Mouse (Mus musculus) cortical plate, adult 2 months (tissue): ENCODE data around the gene Arl4d. TPM values are rescaled to one million over a fixed set of nuclear protein-coding genes. Genes with fewer than 3 reads are reported as not detected.
"Not testable (repeated sequence)": the region's sequence is repeated elsewhere in the genome, so short reads cannot be mapped to it uniquely, and the experiment has no call there.

ENCODE experiments used
- H3K27ac ChIP-seq: fragments of 200-500 bp; 2 replicates; pipeline ENCODE4 v1.5.1; 2012; ENCODE audit warnings: low read length, control low read depth, inconsistent platforms; ENCODE audit not compliant: insufficient read depth
- H3K4me1 ChIP-seq: fragments of 200-500 bp; 2 replicates; pipeline ENCODE4 v1.6.1; 2011; ENCODE audit warnings: low read length; ENCODE audit not compliant: control insufficient read depth, insufficient read depth
- H3K4me3 ChIP-seq: fragments of 200-500 bp; 2 replicates; pipeline ENCODE4 v1.5.1; 2011; ENCODE audit warnings: mild to moderate bottlenecking, low read length, control low read depth; ENCODE audit not compliant: insufficient read depth
- CTCF ChIP-seq: fragments of 200-500 bp; IDR thresholded peaks from 2 replicates; pipeline ENCODE4 v1.5.1; 2011; ENCODE audit warnings: mild to moderate bottlenecking, control low read depth, low read length; ENCODE audit not compliant: insufficient read depth; ENCODE audit errors: extremely low read depth
- POLR2A ChIP-seq: fragments of 200-500 bp; IDR thresholded peaks from 2 replicates; pipeline ENCODE4 v1.6.1; 2011; ENCODE audit warnings: mild to moderate bottlenecking, low read length, control low read depth; ENCODE audit not compliant: insufficient read depth; ENCODE audit errors: extremely low read depth
- polyA plus RNA-seq: library from polyadenylated mRNA; depleted of rRNA; stranded (reverse); fragments of >200 nt; gene quantifications from 2 replicates; pipeline ENCODE4 v1.2.3, GENCODE M21; 2012

The Arl4d gene
- polyA plus RNA-seq, 1 experiment: 41.9 TPM

DNA sequence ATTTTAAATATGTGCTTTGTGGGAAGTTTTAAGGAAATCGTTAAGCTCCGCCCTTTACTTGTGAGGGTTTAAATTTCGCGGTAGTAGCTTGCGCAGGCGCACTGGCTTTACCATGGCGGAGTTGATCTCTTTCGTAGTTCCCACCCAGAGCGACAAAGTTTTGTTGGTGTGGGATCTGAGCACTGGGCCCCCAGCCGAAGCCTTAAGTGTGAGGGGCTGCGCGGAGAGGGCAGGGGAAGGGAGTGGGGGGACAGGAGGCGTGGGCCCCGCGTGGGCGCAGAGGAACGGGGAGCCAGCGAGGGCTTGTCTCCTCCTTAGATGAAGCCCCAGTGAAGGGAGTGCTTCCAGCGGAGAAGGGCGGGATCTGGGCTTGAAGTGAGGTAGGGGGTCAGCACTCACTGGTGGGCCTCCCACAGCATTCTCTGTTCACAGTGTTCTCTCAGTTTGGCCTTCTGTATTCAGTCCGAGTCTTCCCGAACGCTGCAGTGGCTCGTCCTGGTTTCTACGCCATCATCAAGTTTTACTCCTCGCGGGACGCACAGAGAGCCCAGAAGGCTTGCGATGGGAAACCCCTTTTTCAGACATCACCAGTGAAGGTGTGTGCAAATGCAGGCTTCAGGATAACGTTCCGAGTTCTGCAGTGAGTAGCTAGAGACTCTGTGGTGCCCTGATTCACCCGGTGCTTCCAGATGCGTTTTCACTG is 37.3 kb upstream of the Arl4d start:
- H3K4me1 ChIP-seq: no peaks in the 10 kb centered on the region
- peak overlapping the region; percentile 49 for H3K4me3 ChIP-seq
- H3K27ac ChIP-seq: no peak overlapping the region
- TF ChIP-seq POLR2A (no peak), CTCF (no peak)

DNA sequence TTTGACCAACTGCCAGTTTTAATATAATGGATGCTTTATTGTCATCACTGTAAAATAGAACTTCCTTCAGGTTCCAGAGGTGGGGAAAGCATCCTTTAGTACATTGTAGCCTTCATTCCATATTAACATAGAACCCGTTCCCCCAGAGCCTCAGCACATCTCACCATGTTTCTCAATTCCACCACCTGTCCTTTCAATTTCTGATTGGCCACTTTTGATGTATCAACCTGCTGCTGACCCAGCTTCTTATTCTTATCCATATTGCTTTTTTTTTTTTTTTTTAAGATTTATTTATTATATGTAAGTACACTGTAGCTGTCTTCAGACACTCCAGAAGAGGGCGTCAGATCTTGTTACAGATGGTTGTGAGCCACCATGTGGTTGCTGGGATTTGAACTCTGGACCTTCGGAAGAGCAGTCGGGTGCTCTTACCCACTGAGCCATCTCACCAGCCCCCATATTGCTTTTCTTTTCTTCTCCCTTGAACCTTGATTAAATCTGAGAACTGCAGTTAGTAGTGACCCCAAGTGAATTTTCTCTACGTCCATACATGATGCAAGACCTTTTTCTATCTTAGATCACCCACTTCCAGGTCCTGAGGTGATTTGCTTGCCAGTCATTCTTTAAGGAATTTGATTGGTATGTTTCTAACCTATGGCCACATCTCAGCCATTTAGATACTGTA is 36.5 kb upstream of the Arl4d start:
- H3K27ac ChIP-seq: not testable (repeated sequence)

DNA sequence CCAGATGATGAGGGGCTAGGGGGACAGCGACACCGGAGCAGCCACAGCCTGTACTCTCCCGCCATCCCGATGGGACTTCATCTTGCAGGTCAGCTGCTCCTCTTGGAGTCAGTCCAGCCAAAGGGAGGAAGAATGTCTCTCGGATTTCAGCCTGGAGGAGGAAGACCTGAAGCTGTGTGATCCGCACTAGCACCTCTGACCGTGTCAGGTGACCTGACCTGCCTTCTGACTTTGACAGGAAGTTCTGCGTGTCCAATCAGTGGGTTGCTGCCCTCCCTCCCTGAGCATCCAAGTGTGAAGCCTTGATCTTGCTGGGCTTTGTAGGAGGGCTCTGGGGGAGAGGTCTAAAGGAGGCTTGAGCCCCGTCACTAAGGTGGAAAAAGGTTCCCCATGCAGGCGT is 29.7 kb upstream of the Arl4d start:
- no peak overlapping the region for H3K27ac ChIP-seq
- no peak overlapping the region for H3K4me3 ChIP-seq
- TF ChIP-seq POLR2A (no peak), CTCF (no peak)
- no peaks in the 10 kb centered on the region for H3K4me1 ChIP-seq

More for the DNA sequence above, 36.5 kb upstream of the Arl4d start:
- not testable (repeated sequence) for H3K4me1 ChIP-seq, H3K4me3 ChIP-seq

DNA sequence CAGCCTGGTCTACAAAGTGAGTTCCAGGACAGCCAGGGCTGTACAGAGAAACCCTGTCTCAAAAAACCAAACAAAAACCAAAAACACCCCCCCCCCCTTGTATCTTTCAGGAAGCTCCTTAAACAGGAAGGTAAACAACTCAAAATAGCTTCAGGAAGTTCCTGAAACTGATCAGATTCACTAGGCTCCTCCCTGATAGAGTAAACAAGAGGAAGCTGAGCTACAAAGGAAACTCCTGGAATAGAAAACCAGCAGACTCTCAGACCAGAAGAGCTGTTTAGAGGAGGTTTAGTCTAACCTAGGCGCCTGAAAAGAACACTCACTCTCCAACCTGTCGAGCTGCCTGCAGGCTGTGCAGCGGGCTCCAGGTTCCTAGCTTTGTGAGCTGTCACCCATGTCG is 25.6 kb upstream of the Arl4d start:
- Histone ChIP-seq H3K4me1 (peaks cover 2% of the 10 kb centered on the region; the same call in 1 of the 2 replicates), H3K4me3 (no peak overlapping the region), H3K27ac (no peak overlapping the region)
- no peak for TF ChIP-seq POLR2A
- TF ChIP-seq CTCF: no peak

DNA sequence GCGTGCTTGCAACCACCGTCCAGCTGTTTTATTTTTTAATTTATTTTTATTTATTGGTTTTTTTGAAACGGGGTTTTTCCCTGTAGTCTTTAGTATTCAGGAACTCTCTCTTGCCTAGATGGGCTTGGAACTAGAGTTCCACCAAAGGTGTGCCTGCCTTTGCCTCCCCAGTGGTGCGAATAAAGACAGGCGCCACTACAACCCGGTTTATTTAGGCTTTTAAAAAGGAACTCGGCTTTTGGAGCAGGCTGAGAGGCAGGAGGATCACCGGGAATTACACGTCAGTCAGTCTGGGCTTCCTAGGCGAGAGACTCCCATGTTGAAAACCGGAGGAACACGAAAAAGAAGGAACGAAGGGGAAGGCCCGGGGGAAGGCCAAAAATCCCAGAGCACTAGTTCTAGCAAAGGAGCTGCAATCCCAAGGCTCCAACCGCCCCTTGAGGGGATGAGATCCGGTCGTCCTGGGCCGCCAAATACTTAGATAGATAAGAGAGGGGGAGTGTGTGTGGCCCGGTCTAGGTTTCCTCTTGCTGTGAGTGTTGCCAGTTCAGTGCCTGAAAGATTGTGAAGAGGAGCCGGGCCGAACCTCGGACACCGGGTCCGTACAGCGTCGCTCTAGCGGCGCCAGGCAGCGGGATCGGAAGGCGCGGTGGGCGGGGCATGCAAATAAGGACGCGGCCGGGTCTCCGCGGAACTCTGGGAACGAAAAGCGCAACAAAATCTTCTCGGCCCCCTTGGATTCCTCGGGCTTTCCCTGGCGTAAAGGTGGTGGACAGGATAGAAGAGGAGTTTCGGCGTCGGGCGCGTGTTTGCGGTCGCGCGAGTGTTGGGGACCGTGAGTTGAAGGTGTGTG is 24.3 kb upstream of the Arl4d start:
- peak; percentile 54; the same call in 1 of the 2 replicates for TF ChIP-seq POLR2A

DNA sequence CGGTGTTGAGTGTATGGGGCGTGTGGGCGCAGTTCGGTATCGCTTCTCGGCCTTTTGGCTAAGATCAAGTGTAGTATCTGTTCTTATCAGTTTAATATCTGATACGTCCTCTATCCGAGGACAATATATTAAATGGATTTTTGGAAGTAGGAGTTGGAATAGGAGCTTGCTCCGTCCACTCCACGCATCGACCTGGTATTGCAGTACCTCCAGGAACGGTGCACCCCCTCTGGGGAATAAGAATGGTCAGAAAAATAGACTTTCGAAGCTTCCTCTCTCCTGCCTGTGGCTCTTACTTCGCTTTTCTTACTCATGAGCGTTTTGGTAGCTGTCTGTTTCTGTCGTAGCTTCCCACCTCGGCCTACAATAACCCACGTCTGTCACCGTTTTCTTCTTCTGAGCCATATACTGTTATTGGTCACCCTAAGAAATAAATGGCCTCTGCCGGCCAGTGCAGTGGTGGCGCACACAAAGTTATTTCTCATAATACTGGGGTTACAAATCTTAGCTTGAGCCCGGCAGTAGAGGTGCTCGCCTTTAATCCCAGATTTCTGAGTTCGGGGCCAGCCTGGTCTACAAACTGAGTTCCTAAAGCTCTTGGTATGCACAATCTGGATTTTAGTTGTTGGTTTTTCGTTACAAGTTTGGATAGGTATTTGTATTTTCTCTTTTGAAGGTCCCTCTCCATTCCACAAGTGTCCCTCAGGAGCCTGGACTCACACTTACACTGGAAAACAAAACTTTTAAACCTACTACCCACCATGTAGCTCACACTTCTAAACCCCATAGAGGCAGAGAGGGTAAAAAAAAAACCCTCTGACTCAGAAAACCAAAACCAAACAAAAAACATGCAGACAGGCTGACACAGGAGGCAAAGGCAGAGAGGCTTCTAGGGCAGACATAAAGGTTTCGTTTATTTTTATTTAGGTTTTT is 23.4 kb upstream of the Arl4d start:
- Histone ChIP-seq H3K27ac (peak overlapping the region; percentile 98), H3K4me3 (peak overlapping the region; percentile 49; the same call in 1 of the 2 replicates)

More for the DNA sequence above, 24.3 kb upstream of the Arl4d start:
- Histone ChIP-seq H3K27ac (peak overlapping the region; percentile 98), H3K4me3 (peak overlapping the region; percentile 49)
- H3K4me1 ChIP-seq: not testable (repeated sequence)

DNA sequence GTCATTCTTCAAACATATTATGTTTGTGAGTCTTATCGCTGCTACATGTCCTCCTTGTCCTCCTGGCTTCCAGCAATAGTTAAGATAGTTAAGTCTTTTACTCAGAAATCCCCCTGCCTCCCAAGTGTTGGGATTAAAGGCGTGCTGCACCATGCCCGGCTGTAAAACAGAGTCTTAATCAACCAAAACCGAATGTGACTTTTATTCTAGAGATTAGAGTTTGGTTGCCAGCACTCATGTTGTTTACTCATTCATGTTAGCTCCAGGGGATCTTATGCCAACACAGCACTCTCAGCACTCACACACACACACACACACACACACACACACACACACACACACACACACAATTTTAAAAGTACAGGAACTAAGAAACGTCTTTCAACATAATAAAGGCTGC is 22.4 kb upstream of the Arl4d start:
- TF ChIP-seq CTCF (no peak), POLR2A (no peak)
- peaks cover 2% of the 10 kb centered on the region; the same call in 1 of the 2 replicates for H3K4me1 ChIP-seq
- H3K27ac ChIP-seq: no peak overlapping the region
- no peak overlapping the region for H3K4me3 ChIP-seq

More for the DNA sequence above, 23.4 kb upstream of the Arl4d start:
- H3K4me1 ChIP-seq: not testable (repeated sequence)

DNA sequence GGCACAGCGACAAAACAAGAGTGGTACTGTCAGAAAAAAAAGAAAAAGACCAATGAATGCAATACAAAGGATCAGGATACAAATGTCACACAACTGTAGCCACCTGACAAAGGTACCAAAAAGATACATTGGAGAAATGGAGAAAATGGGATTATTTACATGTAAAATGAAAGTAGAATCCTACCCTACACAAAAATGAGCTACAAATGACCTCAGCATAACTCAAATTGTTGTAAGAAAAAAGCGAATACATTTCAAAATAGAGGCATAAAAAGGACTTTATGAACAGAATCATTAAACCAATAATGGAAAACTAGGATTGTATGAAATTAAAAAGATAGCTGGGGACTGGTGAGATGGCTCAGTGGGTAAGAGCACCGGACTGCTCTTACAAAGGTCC is 20.8 kb upstream of the Arl4d start:
- Histone ChIP-seq H3K27ac (no peak overlapping the region), H3K4me1 (peaks cover 2% of the 10 kb centered on the region; the same call in 1 of the 2 replicates), H3K4me3 (no peak overlapping the region)
- TF ChIP-seq CTCF: no peak
- no peak for TF ChIP-seq POLR2A

DNA sequence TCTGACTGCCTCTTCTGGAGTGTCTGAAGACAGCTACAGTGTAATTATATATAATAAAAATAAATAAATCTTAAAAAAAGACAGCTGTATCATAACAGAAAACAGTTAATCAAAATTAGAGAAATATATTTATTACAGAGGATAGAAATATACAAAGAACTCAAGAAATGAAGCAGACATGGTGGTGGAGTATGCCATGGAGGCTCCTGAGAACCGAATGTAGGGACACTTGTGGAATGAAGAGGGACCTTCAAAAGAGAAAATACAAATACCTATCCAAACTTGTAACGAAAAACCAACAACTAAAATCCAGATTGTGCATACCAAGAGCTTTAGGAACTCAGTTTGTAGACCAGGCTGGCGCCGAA is 20.3 kb upstream of the Arl4d start:
- not testable (repeated sequence) for H3K4me3 ChIP-seq, H3K4me1 ChIP-seq, H3K27ac ChIP-seq
